Mouse (Mus musculus): ENCODE results near the gene Pxk. TPM values are rescaled to one million over a fixed set of nuclear protein-coding genes. Genes with fewer than 3 reads are reported as not detected.

Pxk gene
- polyA plus RNA-seq, 1 experiment from 2014 or later: 78.5 TPM

- no peaks in the 10 kb centered on the region for H3K4me1 ChIP-seq
- no peak overlapping the region for H3K4me3 ChIP-seq (replicated peaks)
- no peaks in the 10 kb centered on the region for H3K27me3 ChIP-seq (replicated peaks)
- H3K9ac ChIP-seq (replicated peaks): no peak overlapping the region
- no peak overlapping the region for H3K27ac ChIP-seq (replicated peaks)
- ATAC-seq (ENCODE audit: low FRiP score): no peak
- 87% methylated on average over 7 of the region's 7 CpGs for WGBS
- H3K9me3 ChIP-seq (replicated peaks): no peaks in the 10 kb centered on the region
- H3K4me2 ChIP-seq: no peak overlapping the region
- peaks cover 45% of the 10 kb centered on the region for H3K36me3 ChIP-seq
These were observed 26.3 kb downstream of the Pxk start for GRCm38 (mm10) chr14:8124046-8124881.

- no peaks in the 10 kb centered on the region for H3K4me1 ChIP-seq
- H3K27me3 ChIP-seq (replicated peaks): no peaks in the 10 kb centered on the region
- H3K27ac ChIP-seq (replicated peaks): no peak overlapping the region
- H3K9me3 ChIP-seq (replicated peaks): no peaks in the 10 kb centered on the region
- peaks cover 44% of the 10 kb centered on the region for H3K36me3 ChIP-seq
- 78% methylated on average over 5 of the region's 5 CpGs for WGBS
- no peak overlapping the region for H3K4me3 ChIP-seq (replicated peaks)
- ATAC-seq (ENCODE audit: low FRiP score): no peak
- no peak overlapping the region for H3K4me2 ChIP-seq
- no peak overlapping the region for H3K9ac ChIP-seq (replicated peaks)
These were observed 30.0 kb downstream of the Pxk start for GRCm38 (mm10) chr14:8127971-8128370.

- 86% methylated on average over 8 of the region's 8 CpGs for WGBS
- H3K4me1 ChIP-seq: no peaks in the 10 kb centered on the region; the same call in 1 of the 2 replicates
- H3K9me3 ChIP-seq (replicated peaks): no peaks in the 10 kb centered on the region
- H3K4me2 ChIP-seq: no peak overlapping the region
- H3K27me3 ChIP-seq (replicated peaks): no peaks in the 10 kb centered on the region
- H3K27ac ChIP-seq (replicated peaks): no peak overlapping the region
- peaks cover 40% of the 10 kb centered on the region for H3K36me3 ChIP-seq
- H3K9ac ChIP-seq (replicated peaks): no peak overlapping the region
- H3K4me3 ChIP-seq (replicated peaks): no peak overlapping the region
- no peak for ATAC-seq (ENCODE audit: low FRiP score)
These were observed 34.8 kb downstream of the Pxk start for GRCm38 (mm10) chr14:8132789-8133188.

- 80% methylated on average over 2 of the region's 2 CpGs for WGBS
- Histone ChIP-seq H3K4me2 (no peak overlapping the region), H3K4me1 (no peaks in the 10 kb centered on the region; the same call in 1 of the 2 replicates), H3K27ac (replicated peaks) (no peak overlapping the region), H3K4me3 (replicated peaks) (no peak overlapping the region), H3K9me3 (replicated peaks) (no peaks in the 10 kb centered on the region), H3K9ac (replicated peaks) (no peak overlapping the region), H3K36me3 (peaks cover 51% of the 10 kb centered on the region), H3K27me3 (replicated peaks) (no peaks in the 10 kb centered on the region)
- no peak for ATAC-seq (ENCODE audit: low FRiP score)
These were observed 36.2 kb downstream of the Pxk start for GRCm38 (mm10) chr14:8134234-8134633.

GRCm38 (mm10) chr14:8135130-8135529 is 37.1 kb downstream of the Pxk start:
- ATAC-seq (ENCODE audit: low FRiP score): no peak
- 59% methylated on average over 3 of the region's 3 CpGs for WGBS
- Histone ChIP-seq H3K4me2 (no peak overlapping the region), H3K4me1 (no peaks in the 10 kb centered on the region; the same call in 1 of the 2 replicates), H3K36me3 (peaks cover 60% of the 10 kb centered on the region), H3K9me3 (replicated peaks) (no peaks in the 10 kb centered on the region), H3K27me3 (replicated peaks) (no peaks in the 10 kb centered on the region), H3K4me3 (replicated peaks) (no peak overlapping the region), H3K27ac (replicated peaks) (no peak overlapping the region), H3K9ac (replicated peaks) (no peak overlapping the region)

- no peak overlapping the region for H3K9ac ChIP-seq (replicated peaks)
- H3K4me3 ChIP-seq (replicated peaks): no peak overlapping the region
- ATAC-seq (ENCODE audit: low FRiP score): no peak
- 57% methylated on average over 23 of the region's 23 CpGs for WGBS
- peaks cover 76% of the 10 kb centered on the region for H3K36me3 ChIP-seq
- H3K27me3 ChIP-seq (replicated peaks): no peaks in the 10 kb centered on the region
- H3K4me2 ChIP-seq: no peak overlapping the region
- H3K4me1 ChIP-seq: no peaks in the 10 kb centered on the region
- H3K9me3 ChIP-seq (replicated peaks): no peaks in the 10 kb centered on the region
- no peak overlapping the region for H3K27ac ChIP-seq (replicated peaks)
These were observed 42.0 kb downstream of the Pxk start for GRCm38 (mm10) chr14:8139724-8140710.

- 65% methylated on average over 2 of the region's 2 CpGs for WGBS
- ATAC-seq (ENCODE audit: low FRiP score): no peak
- H3K4me2 ChIP-seq: no peak overlapping the region
- peaks cover 77% of the 10 kb centered on the region for H3K36me3 ChIP-seq
- no peak overlapping the region for H3K27ac ChIP-seq (replicated peaks)
- no peaks in the 10 kb centered on the region for H3K4me1 ChIP-seq
- no peak overlapping the region for H3K9ac ChIP-seq (replicated peaks)
- no peaks in the 10 kb centered on the region for H3K27me3 ChIP-seq (replicated peaks)
- no peak overlapping the region for H3K4me3 ChIP-seq (replicated peaks)
- H3K9me3 ChIP-seq (replicated peaks): no peaks in the 10 kb centered on the region
These were observed 43.1 kb downstream of the Pxk start for GRCm38 (mm10) chr14:8141131-8141530.

GRCm38 (mm10) chr14:8145594-8146558 is 47.9 kb downstream of the Pxk start:
- Histone ChIP-seq H3K9me3 (replicated peaks) (no peaks in the 10 kb centered on the region), H3K27ac (replicated peaks) (no peak overlapping the region), H3K36me3 (peaks cover 69% of the 10 kb centered on the region), H3K4me3 (replicated peaks) (no peak overlapping the region), H3K4me1 (no peaks in the 10 kb centered on the region), H3K27me3 (replicated peaks) (no peaks in the 10 kb centered on the region), H3K9ac (replicated peaks) (no peak overlapping the region), H3K4me2 (no peak overlapping the region)
- ATAC-seq (ENCODE audit: low FRiP score): no peak
- WGBS: 92% methylated on average over 13 of the region's 13 CpGs

- H3K4me2 ChIP-seq: no peak overlapping the region
- no peak for ATAC-seq (ENCODE audit: low FRiP score)
- peaks cover 69% of the 10 kb centered on the region for H3K36me3 ChIP-seq
- H3K27me3 ChIP-seq (replicated peaks): no peaks in the 10 kb centered on the region
- H3K9ac ChIP-seq (replicated peaks): no peak overlapping the region
- H3K9me3 ChIP-seq (replicated peaks): no peaks in the 10 kb centered on the region
- WGBS: 89% methylated on average over 10 of the region's 11 CpGs
- H3K27ac ChIP-seq (replicated peaks): no peak overlapping the region
- no peak overlapping the region for H3K4me3 ChIP-seq (replicated peaks)
- H3K4me1 ChIP-seq: no peaks in the 10 kb centered on the region
These were observed 48.7 kb downstream of the Pxk start for GRCm38 (mm10) chr14:8146611-8147223.

- no peak overlapping the region for H3K9ac ChIP-seq (replicated peaks)
- peaks cover 70% of the 10 kb centered on the region for H3K36me3 ChIP-seq
- no peak overlapping the region for H3K27ac ChIP-seq (replicated peaks)
- no peaks in the 10 kb centered on the region for H3K27me3 ChIP-seq (replicated peaks)
- no peak overlapping the region for H3K4me2 ChIP-seq
- no peak overlapping the region for H3K4me3 ChIP-seq (replicated peaks)
- no peaks in the 10 kb centered on the region for H3K4me1 ChIP-seq
- H3K9me3 ChIP-seq (replicated peaks): no peaks in the 10 kb centered on the region
- 82% methylated on average over 8 of the region's 8 CpGs for WGBS
- no peak for ATAC-seq (ENCODE audit: low FRiP score)
These were observed 50.8 kb downstream of the Pxk start for GRCm38 (mm10) chr14:8148842-8149241.
